8 mouse cellular contexts compared by ENCODE assay signal in the genomic region with DNA sequence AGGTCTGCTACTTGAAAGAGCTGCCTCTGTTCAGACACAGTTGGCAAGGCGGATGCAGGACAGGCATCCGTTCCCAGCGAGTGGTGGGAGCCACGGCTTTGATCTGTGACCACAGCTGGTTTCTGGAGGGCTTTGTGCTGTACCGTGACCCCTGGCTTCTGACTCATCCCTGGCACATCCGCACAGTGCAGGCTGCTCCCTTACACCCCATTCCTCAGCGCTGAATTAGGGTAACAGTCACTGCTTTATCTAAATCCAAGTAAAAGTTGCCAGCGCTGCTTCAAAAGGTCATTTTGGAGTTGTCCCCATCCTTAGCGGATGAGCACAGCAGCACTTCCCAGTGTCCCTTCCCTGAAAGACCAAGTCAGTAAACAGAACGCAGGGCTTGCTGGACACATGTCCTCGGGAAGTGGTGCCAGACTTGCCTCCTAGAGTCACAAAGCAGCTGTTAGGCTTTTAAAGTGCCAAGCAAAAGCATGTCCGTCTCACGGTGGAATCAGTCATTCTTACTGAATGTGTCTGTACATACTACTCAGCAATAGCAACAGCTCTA.
A peak's percentile ranks its signal among the peaks of the same experiment; 100 is the strongest.
DNase-seq lines count a peak whose midpoint lies in the region; ATAC-seq and TF ChIP-seq lines count a peak whose summit lies in the region.

No protein-coding gene starts in this region.

- H3K36me3 ChIP-seq in kidney, postnatal 0 days (ENCODE audit: insufficient read depth, low read length): no peaks in the 10 kb centered on the region
- no peaks in the 10 kb centered on the region for H3K36me3 ChIP-seq in lung, postnatal 0 days (ENCODE audit: insufficient read depth, low read length)

- DNase-seq in kidney, postnatal 0 days (ENCODE audit: low spot score): no peak
- DNase-seq in kidney, adult 11 months: no peak
- DNase-seq in adrenal gland, adult 2 months: peak; percentile 87
- DNase-seq in gastrocnemius, postnatal 10 days: peak; percentile 44
- DNase-seq in lung, postnatal 0 days (ENCODE audit: low spot score): peak; percentile 72
- no peak for DNase-seq in thymus, postnatal 25 days
- no peak for DNase-seq in retina, postnatal 1 day
- no peak for DNase-seq in testis, postnatal 14 days (ENCODE audit: low spot score)

- peaks cover 5% of the 10 kb centered on the region for H3K4me1 ChIP-seq in kidney, postnatal 0 days (replicated peaks; ENCODE audit: insufficient read depth, low read length)
- no peaks in the 10 kb centered on the region for H3K4me1 ChIP-seq in lung, postnatal 0 days (ENCODE audit: insufficient read depth, low read depth, low read length)

- WGBS in kidney, postnatal 0 days: 42% methylated on average over 13 of the region's 13 CpGs
- WGBS in lung, postnatal 0 days: 36% methylated on average over 13 of the region's 13 CpGs

- H3K4me3 ChIP-seq in kidney, postnatal 0 days (replicated peaks; ENCODE audit: low read depth, low read length): no peak overlapping the region
- no peak overlapping the region for H3K4me3 ChIP-seq in lung, postnatal 0 days (ENCODE audit: low read depth, low read length)

- H3K4me2 ChIP-seq in kidney, postnatal 0 days (ENCODE audit: low read length): no peak overlapping the region
- H3K4me2 ChIP-seq in lung, postnatal 0 days (replicated peaks; ENCODE audit: low read depth, low read length): no peak overlapping the region

- H3K27ac ChIP-seq in kidney, postnatal 0 days: no peak overlapping the region
- no peak overlapping the region for H3K27ac ChIP-seq in lung, postnatal 0 days (ENCODE audit: low read length)

- H3K9ac ChIP-seq in kidney, postnatal 0 days (ENCODE audit: low read depth, low read length): no peak overlapping the region
- no peak overlapping the region for H3K9ac ChIP-seq in lung, postnatal 0 days (replicated peaks; ENCODE audit: low read depth)

- H3K27me3 ChIP-seq in kidney, postnatal 0 days (ENCODE audit: insufficient read depth, low read length): no peaks in the 10 kb centered on the region
- H3K27me3 ChIP-seq in lung, postnatal 0 days (replicated peaks; ENCODE audit: insufficient read depth, low read length): no peaks in the 10 kb centered on the region

- no peak for TF ChIP-seq CTCF in kidney, postnatal 0 days (IDR thresholded peaks at IDR 0.05; ENCODE audit: low read depth)
- TF ChIP-seq CTCF in lung, postnatal 0 days (IDR thresholded peaks at IDR 0.05): no peak

- peak; percentile 26; the same call in 1 of the 2 replicates for TF ChIP-seq EP300 in lung, postnatal 0 days (IDR thresholded peaks at IDR 0.05)

- ATAC-seq in kidney, postnatal 0 days (replicated peaks; ENCODE audit: low FRiP score, low read depth): peak; percentile 65
- peak; percentile 96 for ATAC-seq in lung, postnatal 0 days

- H3K9me3 ChIP-seq in kidney, postnatal 0 days (replicated peaks; ENCODE audit: low read length): no peaks in the 10 kb centered on the region
- H3K9me3 ChIP-seq in lung, postnatal 0 days (ENCODE audit: low read length): no peaks in the 10 kb centered on the region

Comparison
In these comparisons a context has a peak if more than half of its experiments do, and no peak if none do; other contexts are left out.
1. DNase-seq: peak in adrenal gland, adult 2 months (single experiment), gastrocnemius, postnatal 10 days (single experiment) and lung, postnatal 0 days (single experiment); none in kidney, postnatal 0 days (single experiment), kidney, adult 11 months (single experiment), thymus, postnatal 25 days (single experiment), retina, postnatal 1 day (single experiment) and testis, postnatal 14 days (single experiment).